Mouse (Mus musculus) left cerebral cortex, postnatal 36 days (tissue): Measurements from ENCODE around the gene Rpa2. TPM values are rescaled to one million over a fixed set of nuclear protein-coding genes. Genes with fewer than 3 reads are reported as not detected.
A peak's percentile ranks its signal among the peaks of the same experiment; 100 is the strongest.
"Not testable (repeated sequence)": the region's sequence is repeated elsewhere in the genome, so short reads cannot be mapped to it uniquely, and the experiment has no call there.

ENCODE experiments used
- DNase-seq, 2 experiments: peaks; one replicate each; pipeline ENCODE4 v3.0.0; 2021 to 2022; ENCODE audit warnings: low spot score in 2 of 2, mixed read lengths in 1 of 2
- intact Hi-C: fragments of 180-260 bp; cut with DNase I; formaldehyde crosslinking; loops from one replicate; pipeline ENCODE4 v1.15.1; 2025
- total RNA-seq, 2 experiments: library from RNA; stranded (reverse); gene quantifications; 2 replicates each; pipeline ENCODE4 v1.2.3; 2021

The Rpa2 gene
- total RNA-seq, result 10 to 100 TPM; 13.3 to 14.9 TPM

DNA sequence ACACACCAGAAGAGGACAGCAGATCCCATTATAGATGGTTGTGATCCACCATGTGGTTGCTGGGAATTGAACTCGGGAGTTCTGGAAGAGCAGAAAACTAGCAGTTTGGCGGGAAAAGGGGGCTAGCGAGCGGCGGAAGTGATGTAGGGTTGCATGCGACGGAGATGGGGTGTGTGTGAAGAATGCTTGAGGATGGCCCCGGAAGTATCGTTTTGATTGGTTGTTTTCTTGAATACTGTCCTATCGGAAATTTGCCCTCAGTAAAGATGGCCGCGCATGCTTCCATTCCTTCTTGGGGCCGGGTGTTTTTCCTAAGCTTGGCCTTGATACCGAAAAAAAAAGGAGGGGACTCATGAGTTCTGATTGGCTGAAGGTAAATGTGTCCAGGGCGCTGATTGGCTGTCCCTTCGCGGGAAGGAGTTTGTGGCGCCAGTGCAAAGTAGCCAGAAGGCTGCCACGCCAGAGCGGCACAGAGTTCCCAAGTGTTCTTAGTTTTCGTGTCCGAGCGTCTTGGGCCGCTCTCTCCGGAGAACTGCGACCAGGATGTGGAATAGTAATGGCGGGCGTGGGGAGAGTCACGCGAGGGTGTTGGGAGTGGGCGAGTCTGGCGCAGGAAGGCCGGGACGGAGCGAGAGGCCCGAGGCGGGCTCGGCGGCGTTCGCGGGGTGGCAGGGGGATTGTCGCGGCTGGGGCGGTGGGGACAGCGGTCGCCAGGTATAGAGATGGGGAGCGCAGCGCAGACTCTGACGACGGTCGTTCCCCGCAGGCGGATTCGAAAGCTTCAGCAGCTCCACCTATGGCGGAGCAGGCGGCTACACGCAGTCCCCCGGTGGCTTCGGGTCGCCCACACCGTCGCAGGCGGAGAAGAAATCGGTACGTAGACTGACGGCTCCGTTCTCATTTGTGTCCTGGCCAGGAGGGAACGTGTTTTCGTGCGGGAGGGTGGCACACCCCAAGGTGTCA, at the start of gene Rpa2:
Gene Rpa2, plus strand, starts transcription at position 419 of the 963 bp plus-strand sequence.
- intact Hi-C loops, result no loop called here
- DNase-seq, result peak; percentile 97 to 99

DNA sequence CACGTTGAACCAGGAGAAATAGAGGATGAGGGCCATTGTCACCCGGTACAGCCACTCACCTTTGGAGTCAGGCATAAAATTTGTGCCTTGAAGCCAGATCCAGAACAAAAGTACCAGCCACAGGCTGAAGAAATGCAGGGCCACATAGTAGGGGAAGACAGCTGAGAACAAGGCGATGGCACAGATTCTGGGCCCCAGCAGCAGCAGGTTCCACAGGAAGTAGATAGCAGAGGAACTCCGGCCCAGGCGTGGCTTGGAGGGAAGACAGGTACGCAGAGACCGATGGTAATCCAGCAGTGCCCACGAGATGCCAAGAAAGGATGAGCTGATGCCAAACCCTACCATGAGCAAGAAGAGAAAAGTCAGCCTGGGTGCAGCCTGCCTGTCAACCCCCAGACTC, 39.9 kb upstream of the Rpa2 start:
- intact Hi-C loops, result no loop called here
- DNase-seq, result no peak

DNA sequence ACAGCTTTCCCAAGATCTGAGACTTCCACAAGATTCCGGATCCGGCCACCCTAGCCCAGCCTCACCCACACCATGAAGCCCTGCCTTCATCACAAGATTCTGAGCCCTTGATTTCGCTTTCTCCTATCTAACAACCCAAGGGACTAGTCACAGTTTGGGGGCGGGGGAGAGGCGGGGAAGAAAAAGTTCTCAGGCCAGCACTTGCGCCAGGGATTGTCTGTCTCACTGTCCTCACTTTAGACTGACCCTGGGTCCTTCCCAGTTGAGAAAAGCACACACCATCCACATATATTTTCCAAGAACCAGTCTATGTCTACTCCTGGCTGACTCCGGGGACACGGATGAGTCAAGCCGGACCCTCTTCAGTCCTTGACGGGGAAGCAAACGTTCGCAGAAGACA, 36.5 kb upstream of the Rpa2 start:
- DNase-seq, result no peak
- intact Hi-C loops, result no loop called here

- peak; percentile 48 to 62 for DNase-seq
- intact Hi-C loops, result no loop called here
Measured at GRCm38 (mm10) chr4:132732148-132732684, 35.9 kb upstream of the Rpa2 start, which contains the start of gene Xkr8. Xkr8 (minus strand) TSS chr4:132732546.

- intact Hi-C loops, result no loop called here
- DNase-seq, result no peak
Measured at GRCm38 (mm10) chr4:132733071-132733770, 34.9 kb upstream of the Rpa2 start.

- intact Hi-C loops, result no loop called here
- no peak for DNase-seq
Measured at GRCm38 (mm10) chr4:132734766-132735165, 33.4 kb upstream of the Rpa2 start.

GRCm38 (mm10) chr4:132735389-132735788, 32.7 kb upstream of the Rpa2 start:
- intact Hi-C loops, result no loop called here

GRCm38 (mm10) chr4:132735894-132736293, 32.2 kb upstream of the Rpa2 start:
- DNase-seq, result no peak
- intact Hi-C loops, result no loop called here

More at GRCm38 (mm10) chr4:132735389-132735788, 32.7 kb upstream of the Rpa2 start:
- no peak for DNase-seq

- intact Hi-C loops, DNase-seq: not testable (repeated sequence)
Measured at GRCm38 (mm10) chr4:132737154-132737553, 31.0 kb upstream of the Rpa2 start.

DNA sequence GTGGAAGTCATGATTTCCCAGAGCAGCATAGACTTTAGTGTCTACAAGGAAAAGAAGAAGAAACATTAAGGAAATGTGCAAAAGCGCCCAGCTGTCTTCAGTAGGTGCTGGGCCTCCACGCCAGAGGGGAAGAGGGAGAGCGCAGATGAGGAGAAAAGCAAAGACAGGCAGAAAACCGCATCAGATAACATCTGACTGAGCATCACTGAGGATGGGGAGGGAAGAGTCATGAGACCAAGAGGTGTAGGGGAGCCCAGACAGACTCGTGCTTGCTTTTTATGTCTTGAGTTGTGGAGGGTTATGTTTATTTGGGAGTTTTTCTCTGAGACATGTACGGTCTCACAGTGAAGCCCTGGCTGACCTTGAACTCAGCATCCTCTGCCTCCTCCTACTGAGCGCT, 26.6 kb upstream of the Rpa2 start:
- DNase-seq, result no peak
- intact Hi-C loops, result no loop called here

- peak in 1 of 2 experiments; percentile 30 for DNase-seq
- intact Hi-C loops, result no loop called here
Measured at GRCm38 (mm10) chr4:132743992-132744911, 23.9 kb upstream of the Rpa2 start.

- intact Hi-C loops, result no loop called here
Measured at GRCm38 (mm10) chr4:132746911-132747517, 21.1 kb upstream of the Rpa2 start.

GRCm38 (mm10) chr4:132747664-132748259, 20.4 kb upstream of the Rpa2 start:
- intact Hi-C loops, result no loop called here
- no peak for DNase-seq

More at GRCm38 (mm10) chr4:132746911-132747517, 21.1 kb upstream of the Rpa2 start:
- DNase-seq, result no peak

GRCm38 (mm10) chr4:132748778-132749177, 19.4 kb upstream of the Rpa2 start:
- no peak for DNase-seq
- intact Hi-C loops, result no loop called here

GRCm38 (mm10) chr4:132749258-132749982, 18.7 kb upstream of the Rpa2 start:
- intact Hi-C loops, result no loop called here
- DNase-seq, result no peak

DNA sequence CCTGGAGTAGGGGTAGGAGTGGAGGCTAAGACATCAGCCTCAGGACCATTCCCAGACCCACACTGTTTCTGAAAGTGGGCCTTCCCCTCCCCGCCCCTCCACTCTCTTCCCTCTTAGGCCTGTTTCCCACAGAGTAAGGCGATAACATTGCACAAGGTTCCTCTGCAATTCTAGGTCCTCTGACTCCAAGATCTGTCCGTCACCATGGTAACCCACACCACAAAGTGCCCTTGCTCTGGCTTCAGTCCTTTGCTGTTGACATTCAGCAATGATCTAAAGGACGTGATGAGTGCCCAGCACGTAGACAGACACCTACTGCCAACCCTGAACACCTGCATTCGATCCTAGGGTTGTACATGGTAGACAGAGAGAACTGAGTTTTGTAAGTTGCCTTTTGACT, 15.1 kb upstream of the Rpa2 start:
- intact Hi-C loops, result no loop called here
- no peak for DNase-seq

DNA sequence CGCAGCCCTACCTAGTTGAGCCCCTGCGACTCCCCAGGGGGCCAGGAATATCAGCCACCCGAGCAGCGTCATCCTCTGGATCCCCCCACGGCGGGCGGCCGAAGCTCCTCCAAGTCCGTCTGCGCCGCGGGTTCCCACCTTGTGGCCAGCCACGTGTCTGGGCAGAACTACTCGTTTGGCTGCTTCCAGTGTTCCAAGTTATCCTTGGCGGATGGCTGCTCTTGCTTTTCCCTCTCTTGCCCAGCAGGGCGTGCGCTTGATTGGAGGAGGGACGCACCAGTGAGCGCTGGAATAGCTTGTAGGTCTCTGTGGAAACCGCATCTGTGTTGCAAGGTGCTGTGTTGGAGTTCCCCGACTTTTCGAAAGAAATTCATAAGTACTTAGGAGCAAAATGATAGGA, 11.2 kb upstream of the Rpa2 start, which contains the start of gene Smpdl3b:
Gene Smpdl3b, minus strand, starts transcription at position 279 of the 400 bp plus-strand sequence.
- intact Hi-C loops, result no loop called here
- peak; percentile 73 to 74 for DNase-seq
